Mouse (Mus musculus) urinary bladder, postnatal 4 days (tissue): ENCODE measurements around the gene Myg1.
"Not testable (repeated sequence)": the region's sequence is repeated elsewhere in the genome, so short reads cannot be mapped to it uniquely, and the experiment has no call there.

Experiments used
- DNase-seq, 2 experiments: peaks; one replicate each; pipeline ENCODE4 v3.0.0; 2021 to 2022; ENCODE audit warnings: low spot score in 2 of 2

Myg1 gene

DNA sequence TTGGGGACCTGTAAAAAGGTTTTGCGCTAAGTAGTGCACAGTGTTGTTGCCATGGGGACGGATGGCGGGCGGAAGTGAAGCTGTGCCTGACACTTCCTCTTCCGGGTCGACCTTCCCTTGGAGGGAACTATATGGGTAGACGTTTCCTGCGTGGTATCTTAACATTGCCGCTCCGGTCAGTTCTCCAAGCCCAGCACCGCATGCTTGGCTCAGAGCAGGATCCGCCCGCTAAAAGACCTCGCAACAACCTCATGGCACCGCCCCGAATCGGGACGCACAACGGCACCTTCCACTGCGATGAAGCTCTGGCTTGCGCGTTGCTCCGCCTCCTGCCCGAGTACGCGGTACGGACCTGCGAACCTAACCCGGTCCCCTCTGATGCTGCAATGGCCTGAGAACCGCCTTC lies at the start of gene Myg1:
Gene Myg1 (plus strand): TSS at position 100 of the 406 bp plus-strand sequence.
- DNase-seq, result peak; percentile 75 to 80

DNA sequence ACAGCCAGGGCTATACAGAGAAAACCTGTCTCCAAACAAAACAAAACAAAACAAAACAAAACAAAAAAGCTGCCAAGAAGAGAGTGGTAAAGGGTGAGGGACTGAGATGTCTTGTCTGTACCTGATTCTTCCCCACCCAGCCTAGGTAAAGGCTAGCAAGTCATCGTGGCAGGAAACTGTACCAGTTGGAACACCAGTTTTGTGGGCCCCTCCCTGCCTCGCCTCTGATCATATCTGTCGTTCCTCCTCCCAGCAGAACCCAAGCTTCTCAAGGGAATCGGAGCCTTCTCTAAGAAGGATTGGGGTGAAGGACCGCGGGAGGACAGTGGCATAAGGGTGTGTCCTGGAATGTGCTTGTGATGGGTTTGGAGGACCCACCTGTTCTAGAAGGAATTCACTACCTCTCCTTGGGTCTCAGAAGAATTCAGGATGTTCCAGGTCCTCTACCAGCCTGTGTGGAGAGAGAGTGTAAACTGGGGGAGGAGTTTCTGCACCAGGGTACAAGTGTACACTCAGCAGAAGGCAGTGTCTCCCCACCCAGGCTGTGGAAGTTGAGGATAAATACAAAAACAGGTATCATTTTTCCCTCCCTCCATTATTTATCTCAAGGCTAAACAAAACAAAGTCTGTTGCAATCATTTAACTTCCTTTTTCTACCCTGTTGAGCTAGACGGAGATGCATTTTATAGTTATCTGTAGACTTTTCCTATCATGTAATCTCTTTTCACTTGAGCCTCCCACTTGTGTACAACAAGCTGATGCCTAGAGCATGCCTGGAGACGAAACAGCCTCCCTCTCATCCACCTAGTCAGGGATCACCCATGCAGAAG lies 48.8 kb upstream of the Myg1 start:
- DNase-seq, result no peak

DNA sequence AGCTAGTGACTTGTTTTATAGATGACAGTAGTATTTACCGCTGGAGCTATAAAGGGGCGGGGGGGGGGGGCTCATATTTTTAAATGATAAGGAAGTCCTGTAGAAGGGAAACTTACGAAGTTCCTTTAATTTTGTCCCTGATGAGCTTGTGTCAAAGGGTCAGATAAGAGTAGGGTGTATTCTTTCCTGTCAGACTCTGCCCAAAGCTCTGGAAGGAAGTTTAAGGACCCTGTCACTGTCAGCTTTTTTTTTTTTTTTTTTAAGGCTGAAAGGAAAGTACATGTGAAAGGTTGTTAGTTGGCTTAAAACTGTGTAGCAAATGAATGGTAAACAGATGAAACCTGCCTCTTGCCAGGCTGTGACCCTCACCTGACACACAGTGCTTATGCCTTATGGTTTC lies 47.9 kb upstream of the Myg1 start:
- no peak for DNase-seq

DNA sequence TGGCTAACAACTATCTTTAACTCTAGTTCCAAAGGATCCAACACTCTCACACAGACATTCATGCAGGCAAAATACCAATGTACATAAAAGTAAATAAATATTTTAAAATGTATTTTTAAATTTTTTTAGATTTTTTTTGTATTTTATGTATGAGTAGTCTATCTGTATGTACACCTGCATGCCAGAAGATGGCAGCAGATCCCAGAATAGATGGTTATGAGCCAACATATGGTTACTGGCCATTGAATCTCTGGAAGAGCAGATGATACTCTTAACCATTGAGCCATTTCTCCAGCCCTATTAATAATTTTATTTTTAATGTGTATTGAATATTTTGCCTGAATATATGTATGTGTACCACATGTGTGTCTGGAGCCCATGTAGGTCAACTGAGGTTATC lies 44.1 kb upstream of the Myg1 start:
- no peak for DNase-seq

DNA sequence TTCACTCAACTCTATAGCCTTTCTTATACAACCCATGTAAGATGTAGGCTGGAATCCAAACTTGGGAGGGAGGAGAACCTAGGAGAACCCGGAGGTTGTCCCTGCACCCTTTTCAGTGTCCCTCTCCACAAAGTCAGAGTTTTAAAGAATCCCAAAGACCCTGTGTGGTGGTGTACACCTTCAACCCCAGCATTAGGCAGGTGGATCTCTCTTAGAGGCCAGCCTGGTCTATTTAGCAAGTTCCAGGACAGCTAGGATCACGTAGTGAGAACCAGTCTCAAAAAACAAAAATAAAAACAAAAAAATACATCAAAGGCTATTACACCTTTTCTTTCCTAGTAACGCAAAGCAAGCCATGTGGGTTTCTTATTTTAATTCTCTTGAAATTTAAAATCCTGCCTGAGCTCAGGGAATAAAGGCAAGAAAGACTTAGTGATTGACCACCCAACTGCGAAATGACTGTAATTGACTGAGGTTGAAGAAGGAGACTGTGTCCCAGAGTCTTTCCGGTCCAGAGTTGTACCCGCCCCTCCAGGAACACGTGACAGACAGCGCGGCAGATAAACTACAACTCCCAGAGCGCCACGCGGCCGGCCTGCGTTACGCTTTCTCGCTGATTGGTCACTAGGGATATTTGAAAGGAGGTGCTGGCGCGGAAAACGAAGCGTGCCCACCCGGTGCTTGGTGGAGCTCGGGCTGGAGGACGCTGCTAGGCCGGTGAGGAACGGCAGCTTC lies 35.7 kb upstream of the Myg1 start, which contains the start of gene Espl1:
Gene Espl1 (plus strand): TSS at position 634 of the 735 bp plus-strand sequence.
- peak; percentile 85 to 94 for DNase-seq

DNA sequence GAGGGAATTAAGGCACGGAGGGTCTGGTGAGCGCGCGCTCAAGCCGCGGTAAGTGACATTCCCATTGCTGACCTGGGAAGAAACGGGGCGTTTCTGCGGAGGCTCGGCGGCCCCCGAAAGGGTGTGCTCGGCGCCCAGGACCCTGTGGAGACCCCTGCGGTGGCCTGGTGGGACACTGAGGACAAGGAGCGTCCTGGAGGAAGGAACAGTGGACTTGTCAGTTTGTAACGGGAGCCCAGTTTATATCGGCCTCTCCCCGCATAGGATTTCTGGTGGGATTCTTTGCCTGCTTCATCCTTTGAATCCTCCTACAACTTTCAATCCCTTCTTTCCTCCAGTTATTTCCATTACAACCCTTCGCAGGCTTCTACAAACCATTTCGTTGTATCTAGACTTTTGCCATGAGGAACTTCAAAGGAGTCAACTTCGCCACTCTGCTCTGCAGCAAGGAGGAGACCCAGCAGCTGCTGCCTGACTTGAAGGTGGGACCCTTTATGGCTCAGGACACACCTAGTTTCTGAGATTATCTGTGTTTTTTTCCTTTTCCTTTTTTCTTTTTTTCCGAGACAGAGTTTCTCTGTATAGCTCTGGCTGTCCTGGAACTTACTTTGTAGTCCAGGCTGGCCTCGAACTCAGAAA lies 35.0 kb upstream of the Myg1 start:
- no peak for DNase-seq

DNA sequence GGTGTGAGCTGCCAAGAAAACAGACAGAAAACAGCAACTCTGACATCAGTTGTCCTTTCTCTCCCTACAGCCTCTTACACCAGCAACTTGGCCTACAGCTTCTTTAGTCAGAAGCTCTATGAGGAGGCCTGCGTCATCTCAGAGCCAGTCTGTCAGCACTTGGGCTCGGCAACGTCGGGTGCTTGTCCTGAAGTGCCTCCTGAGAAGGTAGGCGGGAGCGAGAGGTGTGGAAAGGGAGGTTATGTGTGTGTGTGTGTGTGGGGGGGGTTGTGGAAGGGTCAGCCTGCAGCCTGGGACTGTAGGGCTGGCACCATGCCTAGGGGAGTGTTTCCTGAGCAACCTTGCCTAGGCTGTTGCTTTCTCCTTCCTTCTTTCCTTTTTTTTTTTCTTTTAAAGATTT lies 29.0 kb upstream of the Myg1 start:
- DNase-seq, result no peak

DNA sequence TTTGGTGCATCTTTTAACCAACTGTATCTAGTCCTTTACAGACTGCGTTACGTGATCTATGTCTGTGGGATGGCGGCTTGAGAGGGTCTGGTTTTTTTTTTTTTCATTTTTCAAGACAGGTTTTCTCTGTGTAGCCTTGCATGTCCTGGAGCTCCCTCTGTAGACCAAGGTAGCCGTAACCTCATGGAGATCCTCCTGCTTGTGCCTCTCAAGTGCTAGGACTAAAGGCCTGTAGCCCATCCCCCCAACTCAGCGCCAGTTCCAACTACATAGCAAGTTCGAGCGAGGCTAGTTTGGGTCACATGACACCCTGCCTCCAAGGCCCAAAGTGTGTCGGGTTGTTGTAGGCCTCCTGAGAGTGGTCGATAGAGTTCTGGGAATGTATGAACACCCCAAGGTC lies 22.8 kb upstream of the Myg1 start:
- DNase-seq, result no peak

DNA sequence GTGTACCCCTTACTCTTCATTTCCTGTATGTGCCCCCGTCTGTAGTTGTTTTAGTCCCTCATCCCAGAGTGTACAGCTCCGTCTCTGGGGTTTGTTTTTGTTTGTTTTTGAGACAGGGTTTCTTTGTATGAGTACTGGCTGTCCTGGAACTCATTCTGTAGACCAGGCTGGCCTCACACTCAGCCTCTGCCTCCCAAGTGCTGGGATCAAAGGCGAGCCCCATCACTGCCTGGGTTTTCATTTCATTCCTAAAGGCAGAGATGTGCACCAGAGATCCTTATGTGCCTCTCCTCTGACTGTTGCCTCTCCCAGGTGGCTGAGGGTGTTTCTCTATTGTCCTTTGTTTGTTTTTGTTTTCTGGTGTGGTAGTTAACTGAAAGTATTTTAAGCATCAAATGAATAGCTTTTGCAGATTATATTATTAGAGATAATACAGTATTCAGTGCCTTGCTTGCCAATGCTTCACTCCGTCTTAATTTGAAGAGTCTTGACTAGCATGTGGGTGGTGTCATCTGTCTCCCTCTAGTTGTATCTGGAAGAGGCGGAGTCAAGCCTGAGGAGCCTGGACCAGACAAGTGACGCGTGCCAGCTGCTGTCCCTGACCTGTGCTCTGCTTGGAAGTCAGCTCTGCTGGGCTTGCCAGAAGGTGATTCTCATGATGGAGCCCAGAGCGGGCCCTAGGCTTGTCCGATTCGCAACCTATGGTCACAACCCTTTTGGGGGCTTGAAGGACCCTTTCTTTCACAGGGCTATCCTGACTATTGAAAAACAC lies 21.2 kb upstream of the Myg1 start:
- DNase-seq, result peak in 1 of 2 experiments; percentile 59

DNA sequence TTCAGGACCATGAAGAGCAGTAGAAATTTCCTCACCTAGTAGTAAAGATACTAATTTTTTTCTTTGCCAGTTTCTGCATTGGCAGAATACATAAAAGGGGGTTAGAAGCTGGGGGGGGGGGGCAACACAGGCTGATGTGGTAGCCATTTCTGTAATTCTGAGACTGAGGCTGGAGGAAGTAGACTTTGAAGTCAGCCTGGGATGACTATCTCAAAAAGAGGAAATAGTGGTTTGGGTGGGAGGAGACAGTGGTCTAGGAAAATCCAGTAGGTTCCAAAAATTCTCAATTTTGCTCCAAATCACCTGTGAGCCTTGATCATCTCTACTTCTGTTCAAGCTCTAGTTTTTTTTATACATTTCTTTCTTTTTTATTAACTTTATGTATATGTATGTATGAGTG lies 20.0 kb upstream of the Myg1 start:
- no peak for DNase-seq

DNA sequence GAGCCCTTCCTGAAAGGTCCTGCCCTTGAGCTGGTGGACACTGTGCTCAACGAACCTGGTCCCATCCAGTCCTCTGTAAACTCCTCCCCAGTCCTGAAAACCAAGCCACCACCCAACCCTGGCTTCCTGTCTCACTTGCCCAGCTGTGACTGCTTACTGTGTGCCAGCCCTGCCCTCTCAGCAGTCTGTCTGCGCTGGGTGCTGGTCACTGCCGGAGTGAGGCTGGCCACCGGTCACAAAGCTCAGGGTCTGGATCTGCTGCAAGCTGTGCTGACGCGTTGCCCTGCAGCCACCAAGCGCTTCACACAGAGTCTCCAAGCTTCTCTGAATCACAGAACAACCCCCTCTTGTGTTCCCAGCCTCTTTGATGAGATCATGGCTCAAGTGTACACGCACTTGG lies 16.2 kb upstream of the Myg1 start:
- no peak for DNase-seq

DNA sequence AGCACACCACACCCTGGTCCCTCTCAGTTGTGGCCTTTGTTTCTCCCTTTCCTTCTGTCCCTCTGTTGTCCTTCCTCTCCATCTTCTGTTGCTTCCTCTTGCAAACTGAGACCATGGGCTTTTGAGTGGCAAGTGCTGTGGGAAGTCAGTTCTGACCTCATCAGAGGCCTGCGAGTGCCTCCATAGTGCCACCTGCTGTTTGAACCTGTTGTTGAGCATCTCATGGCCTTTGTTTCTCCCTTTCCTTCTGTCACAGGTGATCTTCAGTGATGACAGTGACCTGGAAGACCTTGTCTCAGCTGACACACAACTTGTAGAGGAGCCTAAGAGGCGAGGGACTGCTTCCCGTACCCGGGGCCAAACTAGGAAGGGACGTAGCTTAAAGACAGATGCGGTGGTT lies 15.2 kb upstream of the Myg1 start:
- DNase-seq, result no peak

DNA sequence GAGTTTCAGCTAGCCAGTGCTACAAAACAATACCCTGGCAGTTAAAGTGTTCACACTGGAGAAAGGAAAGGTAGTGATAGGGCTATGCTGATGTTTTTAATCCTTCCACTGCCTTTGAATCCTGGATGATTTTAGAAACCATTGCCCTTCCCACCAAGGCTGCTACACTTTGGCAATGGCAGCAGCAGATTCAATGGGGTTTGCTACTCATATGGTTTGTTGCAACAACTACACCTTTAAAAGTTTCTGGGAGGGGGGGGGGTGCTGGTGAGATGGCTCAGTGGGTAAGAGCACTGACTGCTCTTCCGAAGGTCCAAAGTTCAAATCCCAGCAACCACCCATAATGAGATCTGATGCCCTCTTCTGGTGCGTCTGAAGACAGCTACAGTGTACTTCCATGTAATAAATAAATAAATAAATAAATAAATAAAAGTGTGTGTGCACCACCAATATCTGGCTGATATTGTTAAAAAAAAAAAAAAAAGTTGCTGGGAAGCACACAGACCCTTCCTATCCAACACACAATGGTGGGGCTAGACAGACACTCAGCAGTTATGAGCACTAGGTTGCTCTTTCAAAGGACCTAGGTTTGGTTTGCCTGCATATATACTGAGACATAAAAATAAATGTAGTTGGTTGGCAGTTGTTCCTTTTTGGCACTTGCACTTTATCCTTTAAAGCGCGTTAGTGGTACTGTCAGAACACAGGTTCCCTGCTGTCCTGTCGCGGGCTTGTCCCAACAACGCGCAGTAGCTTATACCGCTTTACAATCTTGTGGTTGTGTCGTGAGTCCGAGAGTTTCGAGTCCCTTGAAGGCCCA lies 6.6 kb upstream of the Myg1 start:
- DNase-seq, result no peak

DNA sequence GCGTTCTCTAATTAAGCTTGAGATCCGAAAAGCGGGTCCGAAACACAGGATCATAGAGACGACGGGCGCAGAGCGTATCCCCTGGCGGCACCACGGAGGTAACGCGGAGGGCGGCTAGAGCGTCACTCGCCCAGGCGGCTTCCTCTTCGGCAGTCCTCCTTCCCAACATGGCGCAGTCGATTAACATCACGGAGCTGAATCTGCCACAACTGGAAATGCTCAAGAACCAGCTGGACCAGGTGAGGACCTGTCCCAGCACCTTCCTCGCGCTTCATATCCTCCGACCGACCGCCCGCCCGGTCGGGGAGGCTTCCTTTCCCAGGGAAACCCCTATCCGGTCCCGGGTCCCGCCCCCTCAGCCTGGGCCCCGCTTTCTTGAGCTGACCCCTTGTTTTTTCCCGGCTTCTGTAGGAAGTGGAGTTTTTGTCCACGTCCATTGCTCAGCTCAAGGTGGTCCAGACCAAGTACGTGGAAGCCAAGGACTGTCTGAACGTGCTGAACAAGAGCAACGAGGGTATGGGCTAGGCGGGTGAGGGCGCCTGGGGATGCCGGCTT lies 5.4 kb upstream of the Myg1 start, which contains the start of gene Pfdn5:
Gene Pfdn5 (plus strand): TSS at position 95 of the 555 bp plus-strand sequence.
- peak; percentile 77 to 81 for DNase-seq

DNA sequence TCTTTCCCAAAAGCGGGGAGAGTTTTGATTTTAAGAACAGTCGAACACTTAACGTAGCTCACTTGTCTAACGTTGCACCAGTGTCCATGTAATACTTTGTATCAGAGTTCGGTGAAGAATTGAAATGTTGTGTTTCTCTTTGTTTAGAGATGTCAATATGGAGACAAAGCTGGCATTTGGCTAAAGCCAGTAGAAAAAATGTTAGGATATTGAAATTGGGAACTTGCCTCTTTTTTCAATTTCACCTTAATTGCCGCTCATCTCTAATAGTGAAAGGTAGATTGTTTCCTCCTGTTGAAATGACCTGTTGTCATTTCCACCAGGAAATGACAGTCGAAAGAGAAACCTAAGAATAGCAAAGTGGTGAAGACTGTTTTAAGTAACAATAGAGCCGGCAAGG lies 4.6 kb upstream of the Myg1 start:
- no peak for DNase-seq

DNA sequence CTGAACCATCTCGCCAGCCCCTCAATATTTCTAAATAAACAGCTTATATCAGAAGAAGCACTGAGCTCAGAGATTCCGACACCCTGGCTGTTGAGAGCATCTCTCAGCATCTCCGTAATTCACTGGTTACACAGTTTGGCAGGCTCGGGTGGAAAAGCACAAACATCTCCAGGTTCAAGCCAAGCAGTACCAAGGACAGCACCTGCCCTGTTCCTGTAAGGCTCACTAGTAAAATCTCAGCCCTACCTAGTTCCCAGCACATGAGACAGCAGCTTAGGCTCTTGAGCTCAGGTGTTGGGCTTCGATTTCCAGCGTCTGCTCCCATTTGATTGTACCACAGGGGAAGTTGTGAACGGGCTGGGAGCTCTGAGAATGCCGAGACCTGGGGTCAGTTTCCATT lies 3.7 kb downstream of the Myg1 start:
- no peak for DNase-seq

DNA sequence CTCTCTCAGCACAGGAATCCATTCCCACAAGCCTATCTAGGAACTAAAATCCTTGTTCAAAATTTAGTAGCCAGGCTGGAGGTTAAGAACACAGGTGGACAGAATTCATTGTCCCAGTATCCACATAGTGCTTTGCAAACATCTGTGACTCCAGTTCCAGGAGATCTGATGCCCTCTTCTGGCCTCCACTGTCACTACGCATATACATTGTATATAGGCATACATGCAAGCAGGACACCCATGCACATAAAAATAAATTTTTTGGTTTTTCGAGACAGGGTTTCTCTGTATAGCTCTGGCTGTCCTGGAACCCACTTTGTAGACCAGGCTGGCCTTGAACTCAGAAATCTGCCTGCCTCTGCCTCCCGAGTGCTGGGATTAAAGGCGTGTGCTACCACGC lies 4.4 kb downstream of the Myg1 start:
- not testable (repeated sequence) for DNase-seq

DNA sequence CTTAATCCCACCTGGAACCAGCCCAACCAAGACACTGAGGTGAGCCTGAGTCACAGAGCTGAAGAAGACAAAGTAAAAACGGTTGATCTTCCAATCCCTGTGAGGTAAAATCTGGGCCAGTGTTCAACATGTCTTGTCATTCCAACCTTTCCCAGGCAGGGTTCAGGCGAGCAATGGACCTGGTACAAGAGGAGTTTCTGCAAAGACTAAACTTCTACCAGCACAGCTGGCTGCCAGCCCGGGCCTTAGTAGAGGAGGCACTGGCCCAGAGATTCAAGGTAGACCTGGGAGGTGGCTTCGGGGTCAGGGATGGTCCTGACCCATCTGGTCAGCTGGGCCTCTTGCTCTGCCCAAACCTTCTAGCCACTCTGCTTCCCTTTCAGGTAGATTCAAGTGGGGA lies 5.4 kb downstream of the Myg1 start:
- no peak for DNase-seq

DNA sequence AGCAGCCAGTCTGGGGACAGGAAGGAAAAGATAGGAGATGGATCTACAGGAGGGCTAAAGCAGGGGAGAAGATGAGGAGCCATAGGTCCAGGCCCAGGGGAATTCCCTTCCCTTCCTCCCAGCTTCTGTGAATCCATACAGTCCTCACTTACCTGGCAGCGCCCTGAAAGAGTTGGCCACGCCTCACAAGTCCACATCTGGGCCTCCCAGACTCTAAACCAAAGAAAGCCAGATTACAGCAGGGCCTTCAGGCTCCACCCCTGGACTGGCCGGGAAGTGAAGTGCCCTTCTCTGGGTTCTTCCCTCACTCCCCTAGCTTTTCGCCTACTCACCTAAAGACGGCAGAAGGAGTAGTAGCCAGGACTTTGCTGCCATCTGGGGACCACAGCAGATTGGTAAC lies 8.1 kb downstream of the Myg1 start:
- no peak for DNase-seq

DNA sequence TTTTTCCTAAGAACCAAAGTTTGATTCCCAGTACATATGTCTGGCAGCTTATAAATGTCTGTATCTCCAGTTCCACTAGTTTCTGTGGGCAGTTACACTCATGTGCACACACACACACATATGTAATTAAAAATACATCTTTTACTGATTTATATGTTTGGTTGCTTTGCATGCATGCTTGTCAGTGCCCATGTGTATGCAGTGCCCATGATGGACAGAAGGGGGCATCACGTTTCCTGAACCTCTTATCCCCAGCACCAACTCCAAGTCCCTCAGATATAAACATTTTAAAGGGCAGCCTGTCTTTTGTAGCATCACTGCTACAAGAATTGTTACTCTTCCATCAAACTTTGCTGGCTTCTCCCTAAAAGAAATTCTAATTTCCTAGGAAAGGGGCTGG lies 10.1 kb downstream of the Myg1 start:
- no peak for DNase-seq

DNA sequence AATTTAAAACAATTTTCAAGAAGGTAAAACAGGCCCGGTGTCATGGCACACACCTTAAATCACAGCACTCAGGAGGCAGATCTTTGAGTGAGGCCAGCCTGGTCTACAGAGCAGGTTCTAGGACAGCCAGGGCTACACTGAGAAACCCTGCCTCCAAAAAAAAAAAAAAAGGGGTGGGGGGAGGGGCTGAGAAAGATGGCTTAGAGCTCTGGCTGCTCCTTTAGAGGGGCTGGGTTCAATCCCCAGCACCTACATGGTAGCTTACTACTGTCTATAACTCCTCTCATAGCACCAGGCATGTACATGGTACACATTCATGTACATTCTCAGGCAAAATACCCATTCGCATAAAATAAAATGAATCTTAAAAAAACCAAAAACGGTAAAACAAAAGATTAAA lies 13.0 kb downstream of the Myg1 start:
- no peak for DNase-seq
